Mouse (Mus musculus) right cerebral cortex, postnatal 10 days (tissue): ENCODE results near the gene Ywhah.
A peak's percentile ranks its signal among the peaks of the same experiment; 100 is the strongest.
"Not testable (repeated sequence)": the region's sequence is repeated elsewhere in the genome, so short reads cannot be mapped to it uniquely, and the experiment has no call there.

Experiments used
- DNase-seq, 2 experiments: peaks; one replicate each; pipeline ENCODE4 v3.0.0; 2021; ENCODE audit warnings: low spot score in 2 of 2

Ywhah gene

GRCm38 (mm10) chr5:33011132-33012106 lies 7.2 kb upstream of the Ywhah start:
- DNase-seq = peak in 1 of 2 experiments; percentile 60

- no peak for DNase-seq
Measured at GRCm38 (mm10) chr5:33014096-33014495, 4.5 kb upstream of the Ywhah start.

DNA sequence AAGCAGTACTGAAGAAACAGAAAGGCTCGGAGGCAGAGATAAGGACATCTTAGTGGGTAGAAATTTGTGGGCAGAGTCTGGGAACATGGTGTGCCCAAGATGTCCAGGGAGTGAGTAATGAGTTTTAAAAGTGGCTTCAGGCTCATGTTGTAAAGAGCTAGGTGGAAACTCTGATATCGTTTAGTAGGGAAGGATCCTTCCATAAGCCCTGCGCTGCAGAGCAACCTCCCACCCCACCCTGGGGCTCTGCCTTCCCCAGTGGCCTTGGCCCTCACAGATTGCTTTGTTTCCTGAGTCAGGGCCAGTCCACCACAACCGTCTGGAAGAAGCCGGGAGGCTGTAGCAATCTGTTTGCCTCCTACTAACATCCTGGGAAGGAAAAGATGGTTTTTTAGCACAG lies 3.0 kb upstream of the Ywhah start:
- DNase-seq = no peak

GRCm38 (mm10) chr5:33018189-33018560 lies 441 bp upstream of the Ywhah start:
- no peak for DNase-seq

- DNase-seq = no peak
Measured at GRCm38 (mm10) chr5:33019426-33019821, 808 bp downstream of the Ywhah start.

GRCm38 (mm10) chr5:33021622-33022021 lies 3.0 kb downstream of the Ywhah start:
- no peak for DNase-seq

DNA sequence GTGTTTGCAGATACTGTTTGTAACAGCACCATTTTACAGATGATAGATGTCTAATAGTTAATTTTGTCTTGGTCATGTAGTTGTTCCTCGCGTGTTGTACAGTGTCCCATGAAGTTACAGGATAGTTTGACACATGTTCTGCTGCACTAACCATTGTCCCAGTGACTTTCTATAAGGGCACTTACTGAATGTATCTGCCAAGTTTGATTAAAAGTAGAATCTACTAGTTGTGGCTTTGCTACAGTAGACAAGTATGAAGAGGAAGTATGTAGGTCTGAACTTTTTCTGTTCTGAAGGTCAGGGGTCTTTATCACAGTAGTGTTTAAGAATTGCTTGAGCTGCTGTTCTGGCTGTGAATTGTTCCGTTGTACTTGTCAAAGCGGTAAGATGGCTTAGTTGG lies 4.7 kb downstream of the Ywhah start:
- DNase-seq = no peak

DNA sequence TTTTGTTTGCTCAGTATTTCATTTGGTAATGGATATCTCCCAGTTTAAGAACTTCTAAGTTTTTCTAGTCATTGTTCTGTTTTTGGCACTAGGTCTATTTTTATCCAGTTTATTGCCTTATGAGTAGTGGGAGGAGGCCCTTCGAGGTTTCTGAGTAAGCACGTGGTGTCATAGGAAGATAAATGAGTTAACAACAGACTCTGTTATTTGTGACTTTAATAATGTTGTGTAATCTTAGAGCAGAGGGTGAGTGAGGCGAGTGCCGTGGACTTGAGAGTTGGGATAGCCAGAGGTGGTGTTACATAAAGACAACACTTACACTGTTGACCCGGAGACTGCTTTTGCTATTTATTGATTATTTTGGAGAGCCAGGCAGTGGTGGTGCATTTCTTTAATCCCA lies 5.9 kb downstream of the Ywhah start:
- DNase-seq = no peak

- no peak for DNase-seq
Measured at GRCm38 (mm10) chr5:33028656-33029055, 10.0 kb downstream of the Ywhah start.

DNA sequence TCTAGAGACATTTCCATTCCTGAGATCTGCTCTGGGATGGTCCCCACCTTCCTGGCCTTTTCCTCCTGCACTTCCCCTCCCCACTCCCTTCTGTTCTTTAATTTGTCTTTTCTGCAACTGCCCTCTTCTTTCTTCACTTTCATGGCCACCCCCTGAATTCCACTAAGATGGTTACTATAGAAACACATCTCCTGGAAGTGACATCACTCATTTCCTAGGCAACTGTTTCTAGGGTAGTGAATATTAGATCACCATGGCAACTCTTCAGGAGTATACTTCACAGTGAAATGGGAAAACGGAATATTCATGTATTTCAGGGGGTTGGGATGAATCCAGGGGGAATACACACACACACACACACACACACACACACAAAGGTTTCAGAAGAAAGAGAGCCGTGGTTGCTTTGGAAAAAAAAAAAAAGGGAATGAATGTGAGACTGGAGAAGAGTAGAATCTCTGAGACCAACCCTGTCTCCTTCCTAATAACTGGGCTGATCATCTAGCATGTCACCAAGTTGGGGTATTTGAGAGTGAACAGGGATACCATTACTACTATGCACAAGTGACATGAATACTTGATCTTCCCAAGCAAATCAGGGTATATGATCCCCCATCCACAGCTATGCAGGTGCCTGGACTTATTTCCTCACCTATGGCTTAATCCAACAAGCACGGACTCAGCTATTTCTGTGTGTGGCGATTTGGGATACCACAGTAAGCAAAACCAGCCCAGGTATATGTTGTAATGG lies 12.0 kb downstream of the Ywhah start:
- peak; percentile 33 to 66 for DNase-seq

GRCm38 (mm10) chr5:33032036-33032773 lies 13.6 kb downstream of the Ywhah start:
- DNase-seq = no peak

GRCm38 (mm10) chr5:33033121-33033520 lies 14.5 kb downstream of the Ywhah start:
- DNase-seq = peak; percentile 80 to 88

DNA sequence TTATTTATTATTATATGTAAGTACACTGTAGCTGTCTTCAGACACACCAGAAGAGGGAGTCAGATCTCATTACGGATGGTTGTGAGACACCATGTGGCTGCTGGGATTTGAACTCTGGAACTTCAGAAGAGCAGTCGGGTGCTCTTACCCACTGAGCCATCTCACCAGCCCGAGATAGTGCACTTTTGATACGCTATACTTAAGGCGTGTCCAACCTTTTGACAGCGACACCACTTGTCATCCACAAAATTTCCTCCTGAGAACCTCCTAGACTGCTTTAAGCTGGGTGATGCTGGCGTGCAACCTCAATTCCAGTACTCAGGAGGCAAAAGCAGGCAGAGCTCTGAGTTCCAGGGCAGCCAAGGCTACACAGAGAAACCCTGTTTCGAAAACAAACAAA lies 15.0 kb downstream of the Ywhah start:
- DNase-seq = not testable (repeated sequence)

DNA sequence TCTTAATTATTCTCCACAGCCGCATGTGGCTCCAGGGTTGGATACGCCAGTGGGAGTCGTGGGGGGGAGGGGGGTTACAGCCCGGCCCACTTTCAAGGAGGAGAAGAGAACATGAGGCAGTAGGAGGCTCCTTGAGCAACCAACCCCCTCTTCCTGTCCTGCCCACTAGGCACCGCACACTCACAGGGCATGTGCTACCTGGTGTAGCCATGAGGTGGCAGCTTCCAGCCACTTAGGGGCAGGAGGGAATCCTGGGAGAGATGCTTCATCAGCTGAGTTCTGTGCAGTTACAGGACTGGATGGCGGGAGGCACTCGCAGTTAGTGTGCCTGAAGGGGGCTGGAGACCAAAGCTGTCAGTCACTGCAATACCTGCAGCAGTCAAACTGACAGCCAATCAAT lies 15.5 kb downstream of the Ywhah start:
- DNase-seq = no peak

GRCm38 (mm10) chr5:33034916-33035315 lies 16.3 kb downstream of the Ywhah start:
- DNase-seq = no peak

- DNase-seq = no peak
Measured at GRCm38 (mm10) chr5:33038656-33039509, 20.3 kb downstream of the Ywhah start.

DNA sequence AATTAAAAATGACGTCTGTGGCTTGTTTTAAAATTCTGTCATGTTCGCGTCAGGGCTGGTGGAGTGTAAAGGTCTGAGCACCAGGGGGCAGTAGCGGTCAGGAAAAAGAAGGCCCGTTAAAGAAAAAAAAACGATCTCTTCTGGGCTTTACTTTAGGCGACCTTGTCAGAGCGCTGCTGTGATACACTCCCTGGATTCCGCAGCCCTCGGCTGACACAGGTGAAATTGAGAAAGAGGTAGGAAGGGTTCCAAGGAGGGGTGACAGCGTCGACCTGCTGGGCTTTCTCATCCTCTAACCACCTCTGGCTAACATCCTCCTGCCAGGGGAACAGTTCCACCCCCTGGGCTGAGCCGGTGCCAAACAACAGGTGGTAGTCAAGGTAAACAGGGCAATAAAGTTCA lies 20.9 kb downstream of the Ywhah start:
- DNase-seq = peak; percentile 63 to 78

- not testable (repeated sequence) for DNase-seq
Measured at GRCm38 (mm10) chr5:33040735-33041134, 22.1 kb downstream of the Ywhah start.

GRCm38 (mm10) chr5:33043397-33043796 lies 24.8 kb downstream of the Ywhah start:
- DNase-seq = no peak

DNA sequence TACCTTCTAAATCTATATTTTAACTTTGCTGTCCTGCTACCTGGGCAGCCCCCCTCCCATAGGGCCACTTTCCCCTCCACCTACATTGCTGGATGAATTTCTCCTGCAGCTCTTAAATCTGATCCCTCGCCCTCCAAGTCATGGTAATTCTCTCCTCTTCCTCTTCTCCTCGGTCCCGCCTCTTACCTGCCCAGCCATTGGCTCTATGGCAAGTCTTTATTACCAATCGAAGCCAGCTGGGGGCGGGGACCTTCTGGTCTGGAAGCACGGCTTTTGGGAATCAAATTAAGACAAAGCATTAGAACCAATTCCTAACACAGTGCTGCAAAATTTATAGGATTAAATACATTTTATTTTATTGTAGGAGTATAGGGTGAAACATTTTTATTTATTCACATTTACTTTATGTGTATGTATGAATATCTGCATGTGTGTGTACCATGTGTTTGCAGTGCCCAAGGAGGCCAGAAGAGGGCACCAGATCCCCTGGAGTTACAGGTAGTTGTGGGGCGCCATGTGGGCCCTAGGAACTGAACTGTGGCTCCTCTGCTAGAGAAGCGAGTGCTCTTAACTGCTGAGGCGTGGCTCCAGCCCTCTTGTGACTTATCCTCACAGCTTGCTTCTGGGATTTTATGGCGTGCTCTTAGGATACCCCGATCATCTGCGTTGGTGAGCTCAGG lies 26.2 kb downstream of the Ywhah start:
- DNase-seq = no peak

- no peak for DNase-seq
Measured at GRCm38 (mm10) chr5:33045316-33045705, 26.7 kb downstream of the Ywhah start.
